Mouse (Mus musculus) spleen, adult 12 weeks (tissue): Measurements from ENCODE around the gene Cwc25.
"Not testable (repeated sequence)": the region's sequence is repeated elsewhere in the genome, so short reads cannot be mapped to it uniquely, and the experiment has no call there.

Source experiments
- DNase-seq: peaks from one replicate; pipeline ENCODE4 v3.0.0; 2022; ENCODE audit warnings: low spot score

Gene Cwc25

GRCm38 (mm10) chr11:97775808-97776496 lies 9.6 kb upstream of the Cwc25 start, which contains the start of gene 1700001P01Rik:
TSS of gene 1700001P01Rik (minus strand) at chr11:97775918.
- DNase-seq, result no peak

GRCm38 (mm10) chr11:97775186-97775585 lies 8.8 kb upstream of the Cwc25 start:
- DNase-seq, result no peak

DNA sequence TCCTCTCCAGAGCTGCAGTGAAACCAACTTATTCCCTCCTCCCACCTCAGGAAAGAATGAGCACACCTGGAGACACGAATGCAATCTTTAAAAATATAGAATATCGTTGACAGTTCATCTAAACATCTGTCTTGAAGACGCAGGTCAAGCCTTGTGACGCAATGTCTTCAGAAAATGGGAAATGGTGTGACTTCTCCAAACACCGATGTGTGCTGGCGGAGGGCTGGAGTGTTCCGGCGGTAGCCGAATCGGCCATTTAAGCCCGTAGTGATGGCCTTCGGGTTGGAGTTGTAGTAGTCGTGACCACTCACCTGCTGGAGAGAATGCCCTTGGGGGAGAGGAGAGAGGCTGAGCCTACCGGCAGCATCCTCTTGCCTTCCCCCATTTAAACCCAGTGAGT lies 5.1 kb upstream of the Cwc25 start:
- no peak for DNase-seq

DNA sequence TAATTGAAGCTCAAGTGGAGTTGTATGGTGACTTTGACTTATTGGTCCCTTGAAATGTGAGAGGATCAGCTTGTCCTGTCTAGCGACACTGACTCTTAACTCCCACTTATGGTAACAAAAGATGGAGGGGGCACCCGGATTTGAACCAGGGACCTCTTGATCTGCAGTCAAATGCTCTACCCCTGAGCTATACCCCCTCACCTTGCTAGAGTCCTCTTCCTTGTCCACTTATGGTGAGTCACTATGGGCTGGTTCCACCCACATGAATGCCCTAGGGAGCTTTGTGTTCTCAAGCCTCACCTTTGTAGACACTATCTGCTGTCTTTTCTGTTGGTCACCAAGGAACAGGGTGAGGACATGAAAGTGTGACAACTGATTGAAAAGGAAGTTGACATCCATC lies 3.3 kb upstream of the Cwc25 start:
- no peak for DNase-seq

DNA sequence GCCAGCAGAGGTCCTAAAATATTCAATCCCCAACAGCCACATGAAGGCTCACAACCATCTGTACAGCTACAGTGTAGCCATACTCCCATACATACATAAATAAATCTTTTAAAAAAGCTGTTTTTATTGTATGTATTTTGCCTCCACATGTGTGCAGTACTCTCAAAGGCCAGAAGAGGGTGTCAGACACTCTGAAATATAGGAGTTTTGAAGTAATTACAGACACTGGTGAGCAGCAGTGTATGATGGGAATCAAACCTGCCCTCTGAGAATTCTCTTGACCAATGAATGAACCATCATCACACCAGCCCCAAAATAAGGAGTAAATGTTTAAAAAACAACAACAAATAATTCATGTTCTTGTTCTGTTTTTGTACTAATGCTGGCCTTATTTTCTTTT lies 4.7 kb downstream of the Cwc25 start:
- DNase-seq, result no peak

GRCm38 (mm10) chr11:97758942-97759341 lies 7.4 kb downstream of the Cwc25 start:
- DNase-seq, result no peak

DNA sequence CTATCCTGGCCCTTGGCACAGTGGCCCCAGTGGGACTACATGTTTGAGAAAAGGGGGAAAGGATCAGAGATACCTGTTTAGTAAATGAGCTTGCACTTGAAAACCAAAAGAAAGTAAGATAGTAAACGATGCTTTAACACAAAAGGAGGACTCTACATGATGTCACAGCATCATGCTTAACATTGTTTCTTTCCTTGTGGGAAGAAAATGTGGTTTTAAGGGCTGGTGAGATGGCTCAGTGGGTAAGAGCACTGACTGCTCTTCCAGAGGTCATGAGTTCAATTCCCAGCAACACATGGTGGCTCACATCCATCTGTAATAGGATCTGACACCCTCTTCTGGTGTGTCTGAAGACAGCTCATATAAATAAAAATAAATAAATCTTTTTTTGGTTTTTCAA lies 8.2 kb downstream of the Cwc25 start:
- DNase-seq, result no peak

GRCm38 (mm10) chr11:97753277-97753676 lies 13.1 kb downstream of the Cwc25 start:
- DNase-seq, result no peak

DNA sequence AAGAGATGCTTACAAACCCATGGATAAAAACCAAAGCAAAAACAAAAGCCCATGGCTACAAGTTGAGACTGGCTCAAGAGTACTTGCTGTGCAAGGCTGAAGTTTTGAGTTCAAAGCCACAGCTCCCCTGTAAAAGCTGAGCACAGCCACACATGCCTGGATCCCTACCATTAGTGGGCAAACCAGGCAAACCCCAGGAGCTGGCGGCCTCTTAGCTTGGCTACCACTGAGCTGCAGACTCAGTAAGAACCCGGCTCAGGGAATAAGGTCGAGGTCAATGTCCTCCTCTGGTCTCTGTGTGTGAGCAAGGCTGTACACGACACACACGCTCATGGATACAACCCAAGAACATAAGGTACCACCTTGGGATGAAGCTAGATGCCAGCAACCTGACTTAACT lies 17.9 kb downstream of the Cwc25 start:
- no peak for DNase-seq

- DNase-seq, result no peak
Observed at GRCm38 (mm10) chr11:97747773-97748172, 18.6 kb downstream of the Cwc25 start.

- DNase-seq, result no peak
Observed at GRCm38 (mm10) chr11:97745331-97745721, 21.0 kb downstream of the Cwc25 start.

- peak; percentile 99 for DNase-seq
Observed at GRCm38 (mm10) chr11:97744718-97745330, 21.5 kb downstream of the Cwc25 start.

- no peak for DNase-seq
Observed at GRCm38 (mm10) chr11:97744063-97744717, 22.2 kb downstream of the Cwc25 start, which contains the start of gene Pip4k2b. TSS of gene Pip4k2b (minus strand) at chr11:97744704.

GRCm38 (mm10) chr11:97743423-97743822 lies 22.9 kb downstream of the Cwc25 start:
- DNase-seq, result no peak

- DNase-seq, result no peak
Observed at GRCm38 (mm10) chr11:97742591-97742990, 23.8 kb downstream of the Cwc25 start.

DNA sequence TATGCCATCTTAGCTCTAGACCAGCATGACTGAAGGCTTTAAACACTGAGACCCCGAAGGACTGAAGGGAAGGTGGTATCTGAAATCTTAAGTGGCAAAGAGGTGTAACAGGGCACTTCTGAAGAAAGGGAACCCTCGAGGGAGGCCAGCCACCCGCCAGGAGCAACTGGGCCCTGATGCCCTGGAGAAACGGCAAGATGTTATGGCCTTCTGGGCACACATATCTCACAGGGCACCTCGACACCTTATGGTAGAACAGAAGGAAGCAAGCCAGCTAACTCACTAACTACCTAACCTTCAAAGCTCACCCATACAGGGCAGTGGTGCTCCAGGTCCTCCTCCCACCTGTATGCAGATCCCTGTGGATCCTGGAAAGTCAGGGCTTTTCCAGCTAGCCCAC lies 24.2 kb downstream of the Cwc25 start:
- DNase-seq, result no peak

GRCm38 (mm10) chr11:97740190-97740589 lies 26.2 kb downstream of the Cwc25 start:
- no peak for DNase-seq

GRCm38 (mm10) chr11:97739155-97739554 lies 27.2 kb downstream of the Cwc25 start:
- no peak for DNase-seq

GRCm38 (mm10) chr11:97738703-97739102 lies 27.7 kb downstream of the Cwc25 start:
- DNase-seq, result no peak

DNA sequence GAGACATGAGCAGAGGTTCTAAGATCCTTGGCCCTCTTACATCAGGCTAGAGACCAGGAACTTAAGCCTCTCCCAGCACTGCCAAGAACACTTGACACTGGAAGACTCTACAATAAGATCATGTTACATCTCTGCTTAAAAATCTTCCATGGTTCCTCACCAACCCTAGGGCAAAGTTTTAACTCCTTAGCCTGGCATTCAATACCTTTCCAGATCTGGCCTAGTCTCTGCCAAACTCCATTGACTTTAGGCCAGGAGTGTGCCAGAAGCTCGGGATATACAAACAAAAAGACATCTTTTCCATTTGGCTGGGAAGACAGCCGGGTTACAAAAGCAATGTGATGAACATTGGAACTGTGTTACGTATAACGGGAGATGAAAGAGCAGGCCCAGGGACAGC lies 28.8 kb downstream of the Cwc25 start:
- DNase-seq, result no peak

- DNase-seq, result no peak
Observed at GRCm38 (mm10) chr11:97736645-97737044, 29.7 kb downstream of the Cwc25 start.

DNA sequence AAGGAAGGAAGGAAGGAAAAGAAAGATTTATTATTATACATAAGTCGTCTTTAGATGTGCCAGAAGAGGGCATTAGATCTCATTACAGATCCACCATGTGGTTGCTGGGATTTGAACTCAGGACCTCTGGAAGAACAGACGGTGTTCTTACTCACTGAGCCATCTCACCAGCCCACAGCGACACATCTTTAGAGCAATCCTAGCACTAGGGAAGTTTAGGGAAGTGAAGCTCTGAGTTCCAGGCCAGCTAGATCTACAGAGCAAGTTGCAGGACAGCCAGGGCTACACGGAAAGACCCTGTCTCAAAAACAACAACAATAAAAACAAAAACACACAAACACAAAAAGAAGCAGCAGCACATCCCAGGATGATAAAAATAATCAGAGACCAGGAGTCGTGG lies 31.5 kb downstream of the Cwc25 start:
- not testable (repeated sequence) for DNase-seq

GRCm38 (mm10) chr11:97733689-97734088 lies 32.7 kb downstream of the Cwc25 start:
- no peak for DNase-seq
